Mouse (Mus musculus) forebrain, embryonic 16.5 days (tissue): ENCODE results near the gene Gm28372. TPM values are rescaled to one million over a fixed set of nuclear protein-coding genes. Genes with fewer than 3 reads are reported as not detected.

Experiments
- ATAC-seq: fragments of 200-750 bp; cut with Nextera tagmentation; 2 replicates; pipeline ENCODE4 v1.8.0; 2017; ENCODE audit warnings: mild to moderate bottlenecking, moderate library complexity
- H3K27ac ChIP-seq: fragments of 300-500 bp; sonication (generic); 2 replicates; pipeline ENCODE4 v1.5.1; 2014; ENCODE audit warnings: low read length, control low read depth
- H3K27me3 ChIP-seq: fragments of 300-500 bp; sonication (generic); replicated peaks from 2 replicates; pipeline ENCODE4 v1.6.1; 2014; ENCODE audit warnings: low read length; ENCODE audit not compliant: control insufficient read depth, insufficient read depth
- H3K36me3 ChIP-seq: fragments of 300-500 bp; sonication (generic); 2 replicates; pipeline ENCODE4 v1.6.1; 2014; ENCODE audit not compliant: control insufficient read depth, insufficient read depth
- H3K4me1 ChIP-seq: fragments of 300-500 bp; sonication (generic); replicated peaks from 2 replicates; pipeline ENCODE4 v1.6.1; 2014; ENCODE audit warnings: low read length; ENCODE audit not compliant: control insufficient read depth, insufficient read depth
- H3K4me2 ChIP-seq: fragments of 300-500 bp; sonication (generic); 2 replicates; pipeline ENCODE4 v1.6.1; 2014; ENCODE audit warnings: mild to moderate bottlenecking, low read length, control low read depth
- H3K4me3 ChIP-seq: fragments of 300-500 bp; sonication (generic); replicated peaks from 2 replicates; pipeline ENCODE4 v1.5.1; 2014; ENCODE audit warnings: mild to moderate bottlenecking, low read length, control low read depth
- H3K9ac ChIP-seq: fragments of 300-500 bp; sonication (generic); replicated peaks from 2 replicates; pipeline ENCODE4 v1.6.1; 2014; ENCODE audit warnings: low read depth, low read length, control low read depth
- H3K9me3 ChIP-seq: fragments of 300-500 bp; sonication (generic); 2 replicates; pipeline ENCODE4 v1.6.1; 2016; ENCODE audit warnings: low read length; ENCODE audit not compliant: control insufficient read depth
- WGBS: fragments of 180-500 bp; shearing (Covaris S2); extraction: QIAGEN DNeasy Blood & Tissue Kit; methylation state at CpG from one replicate; pipeline ENCODE4 v1.1.7; 2014; 5-methylcytosine and 5-hydroxymethylcytosine counted together
- polyA plus RNA-seq: library from polyadenylated mRNA; unstranded; fragments of >200 nt; fragmentation: Nextera tagmentation; extraction: Ambion mirVana; gene quantifications from 2 replicates; pipeline ENCODE4 v1.2.1, GENCODE M21; 2015

Gm28372 gene
- polyA plus RNA-seq, 1 experiment from 2014 or later, result not detected

DNA sequence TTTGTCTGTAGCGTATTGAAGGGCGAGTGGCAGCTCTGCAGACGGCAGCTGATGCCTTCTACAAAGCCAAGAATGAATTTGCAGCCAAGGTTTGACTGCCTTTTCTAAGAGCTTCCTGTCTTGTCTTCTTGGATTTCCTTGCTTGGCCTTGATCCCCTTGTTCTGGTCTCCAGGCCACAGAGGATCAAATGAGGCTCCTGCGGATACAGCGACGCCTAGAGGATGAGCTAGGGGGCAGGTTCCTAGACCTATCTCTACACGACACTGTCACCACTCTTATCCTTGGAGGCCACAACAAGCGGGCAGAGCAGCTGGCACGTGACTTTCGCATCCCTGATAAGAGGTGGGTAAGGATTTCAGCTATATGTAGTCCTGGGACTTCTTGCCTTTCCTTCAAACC, 37.1 kb downstream of the Gm28372 start:
- Histone ChIP-seq H3K9ac (no peak overlapping the region), H3K36me3 (peaks cover 29% of the 10 kb centered on the region), H3K4me2 (no peak overlapping the region), H3K4me3 (no peak overlapping the region), H3K9me3 (no peaks in the 10 kb centered on the region), H3K27me3 (no peaks in the 10 kb centered on the region), H3K27ac (no peak overlapping the region), H3K4me1 (no peaks in the 10 kb centered on the region)
- no peak for ATAC-seq
- WGBS, result 88% methylated on average over 10 of the region's 10 CpGs

DNA sequence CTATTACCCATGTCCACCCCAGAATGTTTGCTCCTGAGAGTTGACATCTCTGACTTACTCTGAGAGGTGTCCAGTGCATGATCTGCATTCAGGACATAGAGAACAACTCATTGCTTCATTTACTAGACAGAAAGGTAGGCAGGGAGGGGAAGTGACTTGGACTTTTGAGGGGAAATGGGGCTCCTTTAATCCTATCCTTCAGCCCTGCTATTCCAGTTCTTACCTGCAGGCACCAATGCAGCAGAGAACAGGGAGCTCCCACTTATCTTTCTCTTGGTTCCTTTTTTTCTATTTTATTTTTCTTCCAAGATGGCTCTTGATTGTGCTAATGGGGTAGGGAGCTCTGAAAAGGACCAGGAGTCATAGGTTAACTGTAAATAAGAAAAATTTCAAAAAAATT, 43.4 kb downstream of the Gm28372 start:
- H3K4me1 ChIP-seq, result peaks cover 27% of the 10 kb centered on the region
- H3K4me3 ChIP-seq, result no peak overlapping the region
- H3K9me3 ChIP-seq, result no peaks in the 10 kb centered on the region
- no peak for ATAC-seq
- H3K27ac ChIP-seq, result no peak overlapping the region
- H3K27me3 ChIP-seq, result no peaks in the 10 kb centered on the region
- no peak overlapping the region for H3K9ac ChIP-seq
- no peak overlapping the region for H3K4me2 ChIP-seq
- peaks cover 4% of the 10 kb centered on the region; the same call in 1 of the 2 replicates for H3K36me3 ChIP-seq

DNA sequence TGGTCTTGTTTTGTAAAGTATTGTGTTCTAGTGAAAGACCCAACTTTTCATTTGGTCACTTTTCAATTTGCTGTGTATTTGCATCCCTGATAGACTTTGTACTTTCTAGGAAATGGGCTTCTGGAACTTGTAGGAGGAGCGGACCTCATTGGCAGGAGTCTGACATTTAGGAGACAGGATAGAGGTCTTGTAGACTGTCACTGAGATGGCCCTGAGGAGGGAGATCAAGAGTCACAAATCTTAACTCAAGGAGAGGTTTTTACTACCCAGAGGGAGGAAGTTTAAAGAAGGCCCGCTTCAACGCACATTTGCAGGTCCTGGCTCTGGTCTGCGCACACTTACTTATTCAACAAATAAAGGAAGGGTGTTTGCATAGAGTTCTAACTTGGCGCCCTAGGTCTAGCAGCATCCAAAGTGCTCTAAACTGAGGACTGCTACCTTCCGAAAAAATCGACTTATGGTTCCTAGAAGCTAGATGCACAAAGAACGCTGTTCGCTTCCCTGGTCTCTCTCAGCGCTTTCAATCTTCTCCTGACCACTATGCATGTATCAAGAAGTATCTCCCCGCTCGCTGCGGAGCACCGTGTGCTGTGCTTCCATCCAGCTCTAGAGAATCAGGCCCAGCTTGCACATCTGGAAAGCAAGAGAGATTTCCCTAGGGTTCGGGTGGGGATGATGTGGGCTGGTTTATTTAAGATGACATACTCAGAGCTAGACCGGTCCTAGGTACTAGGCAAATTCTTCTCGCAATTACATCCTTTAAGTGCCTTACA, 44.2 kb downstream of the Gm28372 start:
- Histone ChIP-seq H3K36me3 (no peaks in the 10 kb centered on the region), H3K27me3 (no peaks in the 10 kb centered on the region), H3K9ac (peak overlapping the region; percentile 94), H3K4me1 (peaks cover 30% of the 10 kb centered on the region), H3K4me3 (peak overlapping the region; percentile 62), H3K9me3 (no peaks in the 10 kb centered on the region), H3K4me2 (peak overlapping the region; percentile 89), H3K27ac (no peak overlapping the region)
- 9% methylated on average over 17 of the region's 17 CpGs for WGBS
- ATAC-seq, result no peak

DNA sequence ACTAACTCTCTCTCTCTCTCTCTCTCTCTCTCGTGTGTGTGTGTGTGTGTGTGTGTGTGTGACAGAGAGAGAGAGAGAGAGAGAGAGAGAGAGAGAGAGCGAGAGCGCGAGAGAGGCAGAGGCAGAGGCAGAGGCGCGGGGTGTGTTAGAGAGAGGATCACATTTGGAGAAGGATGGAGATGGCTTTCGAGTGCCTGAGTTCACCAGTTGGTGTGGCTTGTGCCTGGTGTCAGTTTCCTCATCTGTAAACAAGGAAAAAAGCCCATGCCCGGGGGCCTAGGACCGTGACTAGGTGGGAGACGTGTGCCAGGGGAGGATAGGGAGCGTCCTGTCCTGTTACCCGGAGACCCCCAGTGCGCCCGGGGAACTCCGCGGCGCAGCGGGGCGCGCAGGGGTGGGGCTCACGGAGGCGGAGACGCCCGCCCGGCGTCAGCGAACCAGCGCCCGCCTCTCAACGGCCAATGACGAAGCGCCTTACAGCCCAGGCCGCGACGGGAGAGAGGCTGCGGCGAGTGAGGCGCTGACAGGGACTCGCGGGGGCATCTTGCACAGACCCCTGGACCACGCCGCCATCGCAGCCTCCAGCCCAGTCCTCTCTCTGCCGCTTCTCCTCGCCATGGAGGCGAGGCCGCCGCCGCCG, 44.9 kb downstream of the Gm28372 start, which contains the start of gene Ptpra:
Gene Ptpra, plus strand, starts transcription at position 485 of the 640 bp plus-strand sequence.
- ATAC-seq, result peak; percentile 98
- peak within 1 kb of the TSS; percentile 89 for H3K4me2 ChIP-seq
- under 1% methylated on average over 45 of the region's 50 CpGs for WGBS
- H3K27me3 ChIP-seq, result no peaks in the 10 kb centered on the region
- H3K4me3 ChIP-seq, result peak within 1 kb of the TSS; percentile 62
- peak within 1 kb of the TSS; percentile 87 for H3K27ac ChIP-seq
- H3K36me3 ChIP-seq, result no peaks in the 10 kb centered on the region
- H3K4me1 ChIP-seq, result peaks cover 37% of the 10 kb centered on the region
- no peaks in the 10 kb centered on the region for H3K9me3 ChIP-seq
- H3K9ac ChIP-seq, result peak within 1 kb of the TSS; percentile 94

DNA sequence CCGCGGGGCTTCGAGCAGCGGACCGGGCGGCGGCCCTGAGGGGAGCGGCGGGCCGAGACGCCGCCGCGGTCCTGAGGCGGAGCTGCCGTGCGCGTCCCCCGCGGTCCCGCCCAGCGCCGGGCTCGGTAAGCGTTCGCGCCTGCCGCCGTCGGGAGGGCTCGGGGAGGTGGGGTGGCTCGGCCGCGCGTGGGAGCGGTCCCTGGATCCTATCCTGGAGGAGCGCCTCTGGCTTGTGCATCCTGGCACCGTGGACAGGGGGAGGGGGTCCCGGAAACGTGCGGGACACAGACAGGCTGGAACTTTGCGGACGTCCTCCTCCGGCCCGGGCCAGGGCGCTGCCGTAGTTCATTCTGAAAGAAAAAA, 45.4 kb downstream of the Gm28372 start:
- peak; percentile 87 for ATAC-seq
- WGBS, result under 1% methylated on average over 43 of the region's 47 CpGs
- Histone ChIP-seq H3K4me2 (peak overlapping the region; percentile 89), H3K9me3 (no peaks in the 10 kb centered on the region), H3K36me3 (no peaks in the 10 kb centered on the region), H3K4me1 (peaks cover 42% of the 10 kb centered on the region), H3K9ac (peak overlapping the region; percentile 94), H3K4me3 (peak overlapping the region; percentile 62), H3K27ac (peak overlapping the region; percentile 87), H3K27me3 (no peaks in the 10 kb centered on the region)

DNA sequence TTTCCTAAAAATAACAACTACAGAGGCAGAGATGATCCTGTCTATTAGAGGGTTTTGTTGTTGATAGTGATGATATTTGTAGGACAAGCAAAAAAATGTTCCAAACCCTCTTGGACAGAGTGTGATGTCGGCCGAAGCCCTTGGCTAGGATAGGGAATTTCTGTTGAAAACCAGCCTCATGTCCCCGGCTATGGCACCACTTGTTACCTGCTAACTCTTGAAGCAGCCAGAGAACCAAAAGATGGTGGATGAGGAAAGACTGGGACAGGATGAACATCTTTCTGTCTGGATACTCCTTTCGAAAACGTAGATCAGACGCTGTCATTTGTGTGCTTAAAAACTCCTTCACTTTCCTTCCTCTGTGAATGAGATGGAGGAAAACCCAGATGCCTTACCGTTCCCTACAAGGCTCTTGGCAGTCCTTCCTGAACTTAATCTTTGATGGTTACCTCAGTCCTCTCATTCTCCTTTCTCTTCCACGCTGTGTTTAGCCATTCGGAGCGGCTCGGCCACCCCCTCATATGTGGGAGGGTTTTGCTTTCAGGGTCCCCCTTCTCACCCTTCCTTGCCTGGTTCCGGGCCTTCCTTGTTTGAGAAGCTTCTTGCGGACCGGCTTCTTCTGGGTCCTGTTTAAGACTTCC, 46.2 kb downstream of the Gm28372 start:
- H3K9me3 ChIP-seq, result no peaks in the 10 kb centered on the region
- peaks cover 42% of the 10 kb centered on the region for H3K4me1 ChIP-seq
- H3K9ac ChIP-seq, result peak overlapping the region; percentile 94
- H3K36me3 ChIP-seq, result no peaks in the 10 kb centered on the region
- no peaks in the 10 kb centered on the region for H3K27me3 ChIP-seq
- WGBS, result 46% methylated on average over 14 of the region's 14 CpGs
- H3K4me3 ChIP-seq, result peak overlapping the region; percentile 62
- peak overlapping the region; percentile 89 for H3K4me2 ChIP-seq
- H3K27ac ChIP-seq, result no peak overlapping the region
- no peak for ATAC-seq

DNA sequence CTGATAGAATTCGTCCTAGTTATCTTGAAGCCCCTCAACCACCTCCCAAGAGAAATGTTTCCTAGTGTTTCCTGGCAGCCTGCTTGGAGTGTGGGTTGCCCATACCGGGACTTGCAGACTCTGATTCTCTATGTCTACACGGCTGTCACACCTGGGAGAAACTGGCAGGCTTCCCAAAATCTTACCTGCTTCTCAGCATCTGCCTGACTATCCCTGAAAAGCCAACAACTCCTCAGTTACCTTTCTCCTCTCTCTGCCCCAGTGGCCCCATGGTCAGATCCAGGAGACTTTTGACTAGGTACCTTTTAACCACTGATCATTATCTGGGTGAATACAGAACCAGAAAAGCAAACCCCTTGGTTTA, 46.7 kb downstream of the Gm28372 start:
- Histone ChIP-seq H3K4me1 (peaks cover 42% of the 10 kb centered on the region), H3K4me2 (peak overlapping the region; percentile 89), H3K36me3 (no peaks in the 10 kb centered on the region), H3K9me3 (no peaks in the 10 kb centered on the region), H3K4me3 (peak overlapping the region; percentile 62; the same call in 1 of the 2 replicates), H3K27ac (no peak overlapping the region), H3K27me3 (no peaks in the 10 kb centered on the region), H3K9ac (peak overlapping the region; percentile 94; the same call in 1 of the 2 replicates)
- WGBS, result 56% methylated on average over 3 of the region's 3 CpGs
- no peak for ATAC-seq

DNA sequence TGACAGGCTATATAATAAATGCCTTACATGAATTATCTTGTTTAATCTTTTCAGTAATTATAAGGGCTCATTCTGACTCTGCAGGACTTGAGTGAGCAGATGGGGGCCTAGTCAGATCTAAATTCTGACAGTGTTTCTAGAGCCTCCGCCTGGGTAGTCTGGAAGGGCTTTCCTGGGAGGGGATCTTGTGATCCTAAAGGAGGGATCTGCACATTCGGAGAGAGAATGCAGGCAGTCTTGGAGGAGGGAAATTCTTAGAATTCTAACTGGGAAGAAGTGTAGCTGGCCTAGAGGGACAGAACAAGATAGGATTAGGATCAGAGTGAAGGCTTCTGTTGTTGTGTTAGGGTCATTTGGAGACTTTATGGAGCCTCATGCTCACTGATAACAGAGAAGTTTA, 47.2 kb downstream of the Gm28372 start:
- 0 out of 2 replicates have a peak overlapping the region, but pooled peaks have one; percentile 89 for H3K4me2 ChIP-seq
- H3K4me3 ChIP-seq, result no peak overlapping the region
- H3K27me3 ChIP-seq, result no peaks in the 10 kb centered on the region
- ATAC-seq, result no peak
- no peaks in the 10 kb centered on the region for H3K9me3 ChIP-seq
- no peak overlapping the region for H3K27ac ChIP-seq
- H3K9ac ChIP-seq, result no peak overlapping the region
- H3K36me3 ChIP-seq, result no peaks in the 10 kb centered on the region
- 47% methylated on average over 2 of the region's 2 CpGs for WGBS
- H3K4me1 ChIP-seq, result peaks cover 42% of the 10 kb centered on the region

DNA sequence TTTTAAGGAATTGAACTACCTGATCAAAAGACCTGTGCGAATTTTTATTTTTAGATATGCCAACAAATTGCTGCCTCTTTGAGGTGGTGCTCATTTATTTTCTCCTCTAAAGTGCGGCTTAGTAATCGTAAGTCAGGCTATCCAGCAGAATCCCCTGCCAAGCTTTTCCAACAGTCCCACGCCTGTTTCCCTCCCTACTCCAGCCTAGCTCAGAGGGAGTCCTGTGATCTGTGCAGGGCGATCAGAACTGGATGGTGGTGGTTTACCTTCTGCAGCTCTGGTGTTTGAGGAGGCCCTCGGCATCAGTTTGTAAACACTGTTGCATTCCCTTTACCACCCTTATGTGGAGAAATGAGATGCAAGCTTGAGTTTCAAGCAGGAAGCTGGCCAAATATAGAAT, 48.4 kb downstream of the Gm28372 start:
- 49% methylated on average over 6 of the region's 6 CpGs for WGBS
- H3K4me2 ChIP-seq, result 0 out of 2 replicates have a peak overlapping the region, but pooled peaks have one; percentile 32
- no peak for ATAC-seq
- no peak overlapping the region for H3K4me3 ChIP-seq
- H3K4me1 ChIP-seq, result peaks cover 42% of the 10 kb centered on the region
- no peaks in the 10 kb centered on the region for H3K9me3 ChIP-seq
- no peaks in the 10 kb centered on the region for H3K36me3 ChIP-seq
- H3K27me3 ChIP-seq, result no peaks in the 10 kb centered on the region
- no peak overlapping the region for H3K9ac ChIP-seq
- no peak overlapping the region for H3K27ac ChIP-seq
